Mouse (Mus musculus): ENCODE measurements around the gene Inf2. TPM values are rescaled to one million over a fixed set of nuclear protein-coding genes. Genes with fewer than 3 reads are reported as not detected.

Gene Inf2
- polyA plus RNA-seq, 1 experiment, result 118 TPM

DNA sequence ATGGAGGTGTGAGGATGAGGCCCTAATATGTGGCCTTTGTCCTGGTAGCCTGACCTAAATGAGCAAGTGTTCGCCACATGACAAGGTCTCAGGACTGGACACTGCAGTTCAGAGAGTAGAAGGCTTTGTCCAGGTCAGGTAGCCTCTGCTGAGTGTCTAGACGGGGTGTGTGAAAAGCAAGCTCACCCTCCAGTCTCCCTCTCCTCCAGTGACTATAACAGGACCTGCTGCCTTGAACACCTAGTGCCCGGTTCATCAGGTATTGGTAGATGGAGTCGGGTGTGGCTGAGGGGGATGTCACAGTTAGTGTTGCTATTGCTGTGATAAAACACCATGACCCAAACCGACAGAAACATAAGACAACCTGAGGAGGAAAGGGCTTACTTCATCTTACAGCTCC, 2.7 kb downstream of the Inf2 start:
- H3K79me2 ChIP-seq (ENCODE audit: control insufficient read depth, insufficient read depth), result peaks cover 76% of the 10 kb centered on the region
- no peak overlapping the region for H3ac ChIP-seq (ENCODE audit: control insufficient read depth, insufficient read length, low read depth)
- H3K4me3 ChIP-seq (ENCODE audit: insufficient read depth, poor library complexity, severe bottlenecking), result no peak overlapping the region
- H3K27me3 ChIP-seq (ENCODE audit: control insufficient read depth, insufficient read depth, insufficient read length), result no peaks in the 10 kb centered on the region
- no peak for TF ChIP-seq CEBPB (IDR thresholded peaks at IDR 0.05; ENCODE audit: low read depth)
- no peak for TF ChIP-seq FOSL1 (IDR thresholded peaks at IDR 0.05; ENCODE audit: insufficient read depth, low read length, poor library complexity, severe bottlenecking)
- no peak for TF ChIP-seq MAX (IDR thresholded peaks at IDR 0.05)
- TF ChIP-seq USF1 (IDR thresholded peaks at IDR 0.05; ENCODE audit: low read depth), result no peak
- TF ChIP-seq MYOD1 (IDR thresholded peaks at IDR 0.05; ENCODE audit: control insufficient read depth, insufficient read length, low read depth), result no peak
- TF ChIP-seq MYOG (IDR thresholded peaks at IDR 0.05; ENCODE audit: control insufficient read depth, extremely low read depth, insufficient read length), result no peak
- no peak for TF ChIP-seq CTCF (IDR thresholded peaks at IDR 0.05; ENCODE audit: control insufficient read depth, insufficient read depth, insufficient read length)
- peaks cover 70% of the 10 kb centered on the region for H3K79me3 ChIP-seq (ENCODE audit: low read depth)
- H3K36me3 ChIP-seq (ENCODE audit: control insufficient read depth, insufficient read depth), result peaks cover 43% of the 10 kb centered on the region

- no peak for TF ChIP-seq MYOD1 (IDR thresholded peaks at IDR 0.05; ENCODE audit: control insufficient read depth, insufficient read length, low read depth)
- no peak for TF ChIP-seq CEBPB (IDR thresholded peaks at IDR 0.05; ENCODE audit: low read depth)
- no peak for TF ChIP-seq USF1 (IDR thresholded peaks at IDR 0.05; ENCODE audit: low read depth)
- no peak for TF ChIP-seq CTCF (IDR thresholded peaks at IDR 0.05; ENCODE audit: control insufficient read depth, insufficient read depth, insufficient read length)
- no peak for TF ChIP-seq MAX (IDR thresholded peaks at IDR 0.05)
- TF ChIP-seq MYOG (IDR thresholded peaks at IDR 0.05; ENCODE audit: control insufficient read depth, extremely low read depth, insufficient read length), result no peak
- no peak for TF ChIP-seq FOSL1 (IDR thresholded peaks at IDR 0.05; ENCODE audit: insufficient read depth, low read length, poor library complexity, severe bottlenecking)
- no peak overlapping the region for H3K4me3 ChIP-seq (ENCODE audit: insufficient read depth, poor library complexity, severe bottlenecking)
- H3K27me3 ChIP-seq (ENCODE audit: control insufficient read depth, insufficient read depth, insufficient read length), result no peaks in the 10 kb centered on the region
- peaks cover 81% of the 10 kb centered on the region for H3K79me2 ChIP-seq (ENCODE audit: control insufficient read depth, insufficient read depth)
- peaks cover 75% of the 10 kb centered on the region for H3K79me3 ChIP-seq (ENCODE audit: low read depth)
- peaks cover 47% of the 10 kb centered on the region for H3K36me3 ChIP-seq (ENCODE audit: control insufficient read depth, insufficient read depth)
- no peak overlapping the region for H3ac ChIP-seq (ENCODE audit: control insufficient read depth, insufficient read length, low read depth)
Observed at GRCm38 (mm10) chr12:112591730-112592129, 3.1 kb downstream of the Inf2 start.

DNA sequence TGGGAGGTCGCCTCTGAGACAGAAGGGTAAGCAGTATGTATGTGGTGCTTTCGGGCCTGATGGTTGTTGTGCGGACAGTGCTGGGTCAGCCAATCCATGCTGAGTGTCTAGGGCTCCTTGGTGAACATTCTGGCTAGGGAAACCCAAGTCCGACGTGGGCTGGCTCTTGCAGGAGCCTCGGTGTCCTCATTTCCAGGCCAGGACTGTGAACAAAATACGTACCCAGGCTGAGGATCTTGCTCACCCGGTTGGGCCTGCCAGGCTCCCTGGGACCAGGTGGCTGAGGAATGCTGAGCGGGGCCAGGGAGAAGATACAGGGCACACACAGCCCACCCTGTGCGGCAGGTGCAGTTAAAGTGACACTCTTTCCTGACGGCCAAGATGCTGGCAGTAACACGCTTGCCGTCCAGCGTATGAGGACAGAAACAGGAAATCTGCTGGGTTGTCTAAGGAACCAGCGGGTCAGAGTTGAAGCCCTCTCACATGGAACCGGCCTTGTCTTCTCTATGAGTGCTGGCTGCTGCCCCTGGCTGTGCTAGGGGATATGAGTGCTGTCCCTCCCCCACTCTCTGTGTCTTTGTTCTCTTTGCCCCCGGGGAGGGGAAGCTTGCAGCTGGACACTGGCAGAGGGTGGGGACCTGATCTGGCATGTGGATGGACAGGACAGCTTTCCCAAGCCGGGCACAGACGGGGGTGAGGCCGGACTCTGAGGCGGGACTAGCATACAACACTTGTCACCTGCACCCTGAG, 4.6 kb downstream of the Inf2 start:
- H3K27me3 ChIP-seq (ENCODE audit: control insufficient read depth, insufficient read depth, insufficient read length), result no peaks in the 10 kb centered on the region
- no peak for TF ChIP-seq CTCF (IDR thresholded peaks at IDR 0.05; ENCODE audit: control insufficient read depth, insufficient read depth, insufficient read length)
- no peak for TF ChIP-seq MYOG (IDR thresholded peaks at IDR 0.05; ENCODE audit: control insufficient read depth, extremely low read depth, insufficient read length)
- TF ChIP-seq CEBPB (IDR thresholded peaks at IDR 0.05; ENCODE audit: low read depth), result no peak
- no peak for TF ChIP-seq MAX (IDR thresholded peaks at IDR 0.05)
- no peak for TF ChIP-seq MYOD1 (IDR thresholded peaks at IDR 0.05; ENCODE audit: control insufficient read depth, insufficient read length, low read depth)
- no peak for TF ChIP-seq USF1 (IDR thresholded peaks at IDR 0.05; ENCODE audit: low read depth)
- TF ChIP-seq FOSL1 (IDR thresholded peaks at IDR 0.05; ENCODE audit: insufficient read depth, low read length, poor library complexity, severe bottlenecking), result no peak
- H3ac ChIP-seq (ENCODE audit: control insufficient read depth, insufficient read length, low read depth), result peak overlapping the region; percentile 3
- H3K79me3 ChIP-seq (ENCODE audit: low read depth), result peaks cover 85% of the 10 kb centered on the region
- H3K36me3 ChIP-seq (ENCODE audit: control insufficient read depth, insufficient read depth), result peaks cover 59% of the 10 kb centered on the region
- no peak overlapping the region for H3K4me3 ChIP-seq (ENCODE audit: insufficient read depth, poor library complexity, severe bottlenecking)
- peaks cover 95% of the 10 kb centered on the region for H3K79me2 ChIP-seq (ENCODE audit: control insufficient read depth, insufficient read depth)

DNA sequence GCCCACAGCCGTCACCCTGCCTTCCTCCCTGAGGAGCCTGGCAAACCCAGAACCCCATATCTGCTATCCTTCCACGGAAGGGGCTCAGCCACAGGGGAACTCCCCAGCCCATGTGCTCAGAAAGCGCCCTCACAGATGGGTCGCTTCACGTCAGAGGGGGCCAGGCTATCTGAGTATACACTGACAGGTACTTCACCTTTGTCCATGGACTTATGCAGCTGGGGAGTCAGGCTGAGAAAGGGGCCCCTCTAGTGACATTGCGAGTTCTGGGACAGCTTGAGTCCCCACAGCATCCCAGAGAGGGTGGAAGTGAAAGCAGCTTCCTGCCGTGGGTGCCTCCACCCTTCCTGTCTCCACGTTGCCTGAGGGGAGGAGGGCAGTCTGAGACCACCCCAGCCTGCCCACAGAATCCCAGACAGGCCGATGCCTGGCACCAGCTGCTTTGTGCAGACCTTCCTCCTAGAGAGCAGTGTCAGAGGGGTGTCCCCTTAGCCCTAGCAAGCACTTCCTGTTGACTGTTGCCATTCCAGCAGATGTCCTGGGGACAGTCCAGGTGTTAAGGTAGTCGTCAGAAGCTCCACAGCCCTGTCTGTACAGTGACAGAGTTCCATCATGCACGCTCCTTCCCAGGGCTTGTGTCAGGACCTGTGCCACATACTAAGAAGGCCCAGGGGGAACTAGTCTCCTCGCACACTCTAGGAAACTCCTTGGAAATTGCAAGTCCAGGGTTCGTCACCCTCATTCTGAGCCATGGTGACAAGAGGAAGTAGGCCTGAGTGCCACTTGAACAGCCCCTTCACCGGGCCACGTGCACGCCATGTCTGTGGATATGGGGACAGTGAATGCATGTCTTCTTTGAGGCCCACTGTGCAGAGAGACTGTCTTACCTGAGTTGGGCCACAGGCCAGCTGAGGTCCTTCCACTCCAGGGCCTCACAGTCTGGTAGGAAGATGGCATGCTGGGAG, 5.6 kb downstream of the Inf2 start:
- Histone ChIP-seq H3K4me3 (ENCODE audit: insufficient read depth, poor library complexity, severe bottlenecking) (no peak overlapping the region), H3K79me2 (ENCODE audit: control insufficient read depth, insufficient read depth) (peaks cover 100% of the 10 kb centered on the region), H3ac (ENCODE audit: control insufficient read depth, insufficient read length, low read depth) (no peak overlapping the region), H3K79me3 (ENCODE audit: low read depth) (peaks cover 89% of the 10 kb centered on the region), H3K36me3 (ENCODE audit: control insufficient read depth, insufficient read depth) (peaks cover 64% of the 10 kb centered on the region), H3K27me3 (ENCODE audit: control insufficient read depth, insufficient read depth, insufficient read length) (no peaks in the 10 kb centered on the region)
- TF ChIP-seq MYOD1 (IDR thresholded peaks at IDR 0.05; ENCODE audit: control insufficient read depth, insufficient read length, low read depth) (no peak), MAX (IDR thresholded peaks at IDR 0.05) (no peak), MYOG (IDR thresholded peaks at IDR 0.05; ENCODE audit: control insufficient read depth, extremely low read depth, insufficient read length) (no peak), USF1 (IDR thresholded peaks at IDR 0.05; ENCODE audit: low read depth) (no peak), CEBPB (IDR thresholded peaks at IDR 0.05; ENCODE audit: low read depth) (no peak), CTCF (IDR thresholded peaks at IDR 0.05; ENCODE audit: control insufficient read depth, insufficient read depth, insufficient read length) (no peak), FOSL1 (IDR thresholded peaks at IDR 0.05; ENCODE audit: insufficient read depth, low read length, poor library complexity, severe bottlenecking) (no peak)

- Histone ChIP-seq H3K79me3 (ENCODE audit: low read depth) (peaks cover 83% of the 10 kb centered on the region), H3K79me2 (ENCODE audit: control insufficient read depth, insufficient read depth) (peaks cover 99% of the 10 kb centered on the region), H3K36me3 (ENCODE audit: control insufficient read depth, insufficient read depth) (peaks cover 67% of the 10 kb centered on the region), H3ac (ENCODE audit: control insufficient read depth, insufficient read length, low read depth) (peak overlapping the region; percentile 45), H3K4me3 (ENCODE audit: insufficient read depth, poor library complexity, severe bottlenecking) (no peak overlapping the region), H3K27me3 (ENCODE audit: control insufficient read depth, insufficient read depth, insufficient read length) (no peaks in the 10 kb centered on the region)
- no peak for TF ChIP-seq USF1 (IDR thresholded peaks at IDR 0.05; ENCODE audit: low read depth)
Observed at GRCm38 (mm10) chr12:112594989-112595388, 6.4 kb downstream of the Inf2 start.
